Mouse (Mus musculus) lung, adult 2 months (tissue): ENCODE results near the gene Gm49322. TPM values are rescaled to one million over a fixed set of nuclear protein-coding genes. Genes with fewer than 3 reads are reported as not detected.

Experiments
- DNase-seq: peaks from one replicate; pipeline ENCODE4 v3.0.0; 2022
- H3K4me1 ChIP-seq: fragments of 200-500 bp; 2 replicates; pipeline ENCODE4 v1.6.1; 2011; ENCODE audit warnings: low read length; ENCODE audit not compliant: control insufficient read depth, insufficient read depth
- H3K4me3 ChIP-seq: fragments of 200-500 bp; replicated peaks from 2 replicates; pipeline ENCODE3; 2011; ENCODE audit warnings: low read depth, mild to moderate bottlenecking, control low read depth, low read length; ENCODE audit errors: extremely low read depth
- CTCF ChIP-seq: fragments of 200-500 bp; IDR thresholded peaks from 2 replicates; pipeline ENCODE4 v1.5.1; 2011; ENCODE audit warnings: mild to moderate bottlenecking, low read length, control low read depth; ENCODE audit not compliant: insufficient read depth
- POLR2A ChIP-seq: fragments of 200-500 bp; IDR thresholded peaks from 2 replicates; pipeline ENCODE4 v1.6.1; 2011; ENCODE audit warnings: low read depth, mild to moderate bottlenecking, control low read depth, low read length, borderline replicate concordance; ENCODE audit errors: extremely low read depth
- WGBS: fragments of 180-500 bp; shearing (Covaris S2); methylation state at CpG from one replicate; pipeline ENCODE4 v1.1.7; 2018; 5-methylcytosine and 5-hydroxymethylcytosine counted together
- polyA plus RNA-seq: library from polyadenylated mRNA; depleted of rRNA; stranded (reverse); fragments of >200 nt; gene quantifications from 2 replicates; pipeline ENCODE4 v1.2.3, GENCODE M21; 2012

Gm49322 gene
- polyA plus RNA-seq, 1 experiment, result 2.2 TPM

GRCm38 (mm10) chr10:80654866-80655265, 49.0 kb downstream of the Gm49322 start:
- WGBS, result 69% methylated on average over 6 of the region's 6 CpGs
- TF ChIP-seq CTCF (no peak), POLR2A (no peak)
- Histone ChIP-seq H3K4me1 (peaks cover 10% of the 10 kb centered on the region; the same call in 1 of the 2 replicates), H3K4me3 (no peak overlapping the region)
- no peak for DNase-seq

- no peak for TF ChIP-seq CTCF
- Histone ChIP-seq H3K4me1 (peaks cover 10% of the 10 kb centered on the region; the same call in 1 of the 2 replicates), H3K4me3 (peak overlapping the region; percentile 95)
- DNase-seq, result no peak
- WGBS, result 2% methylated on average over 12 of the region's 12 CpGs
These were observed 49.7 kb downstream of the Gm49322 start for GRCm38 (mm10) chr10:80655406-80656129.

GRCm38 (mm10) chr10:80656130-80656862, 50.5 kb downstream of the Gm49322 start:
- H3K4me1 ChIP-seq, result peaks cover 11% of the 10 kb centered on the region
- DNase-seq, result peak; percentile 92
- under 1% methylated on average over 65 of the region's 72 CpGs for WGBS
- no peak; the same call in 1 of the 2 replicates for TF ChIP-seq POLR2A
- no peak for TF ChIP-seq CTCF
- peak overlapping the region; percentile 95 for H3K4me3 ChIP-seq

GRCm38 (mm10) chr10:80656863-80657623, 51.2 kb downstream of the Gm49322 start, which contains the start of gene Btbd2:
Gene Btbd2 (minus strand): TSS chr10:80657071.
- 32% methylated on average over 15 of the region's 15 CpGs for WGBS
- TF ChIP-seq POLR2A (no peak), CTCF (no peak)
- no peak for DNase-seq

GRCm38 (mm10) chr10:80658194-80658840, 52.5 kb downstream of the Gm49322 start:
- DNase-seq, result no peak
- WGBS, result 73% methylated on average over 14 of the region's 14 CpGs
- H3K4me1 ChIP-seq, result peaks cover 14% of the 10 kb centered on the region

More at GRCm38 (mm10) chr10:80656863-80657623, 51.2 kb downstream of the Gm49322 start, which contains the start of gene Btbd2:
- Histone ChIP-seq H3K4me3 (peak within 1 kb of the TSS; percentile 95), H3K4me1 (peaks cover 12% of the 10 kb centered on the region)

GRCm38 (mm10) chr10:80658841-80659202, 53.0 kb downstream of the Gm49322 start:
- TF ChIP-seq POLR2A, result no peak
- TF ChIP-seq CTCF, result no peak
- 50% methylated on average over 4 of the region's 4 CpGs for WGBS
- peaks cover 18% of the 10 kb centered on the region for H3K4me1 ChIP-seq
- no peak overlapping the region for H3K4me3 ChIP-seq
- no peak for DNase-seq

More at GRCm38 (mm10) chr10:80658194-80658840, 52.5 kb downstream of the Gm49322 start:
- TF ChIP-seq POLR2A, result no peak
- no peak for TF ChIP-seq CTCF
- no peak overlapping the region for H3K4me3 ChIP-seq

- TF ChIP-seq POLR2A (no peak), CTCF (peak; percentile 73)
- DNase-seq, result peak; percentile 77
- peaks cover 22% of the 10 kb centered on the region for H3K4me1 ChIP-seq
- no peak overlapping the region for H3K4me3 ChIP-seq
- WGBS, result 6% methylated on average over 10 of the region's 10 CpGs
These were observed 53.4 kb downstream of the Gm49322 start for GRCm38 (mm10) chr10:80659213-80659612.

- peak; percentile 67 for DNase-seq
- Histone ChIP-seq H3K4me3 (no peak overlapping the region), H3K4me1 (peaks cover 32% of the 10 kb centered on the region)
- WGBS, result 23% methylated on average over 5 of the region's 5 CpGs
- TF ChIP-seq CTCF (peak; percentile 80), POLR2A (no peak)
These were observed 55.3 kb downstream of the Gm49322 start for GRCm38 (mm10) chr10:80661149-80661548.

- WGBS, result 26% methylated on average over 5 of the region's 5 CpGs
- no peak overlapping the region for H3K4me3 ChIP-seq
- TF ChIP-seq POLR2A (no peak), CTCF (no peak)
- H3K4me1 ChIP-seq, result peaks cover 42% of the 10 kb centered on the region
- DNase-seq, result peak; percentile 27
These were observed 57.8 kb downstream of the Gm49322 start for GRCm38 (mm10) chr10:80663485-80664196.
